Mouse (Mus musculus) kidney, adult 18-20 months (tissue): ENCODE measurements around the gene Hypk.

ENCODE experiments used
- DNase-seq: peaks from one replicate; pipeline ENCODE4 v3.0.0; 2021

The Hypk gene

GRCm38 (mm10) chr2:121507173-121507950, 54.3 kb downstream of the Hypk start:
- no peak for DNase-seq

GRCm38 (mm10) chr2:121507951-121508330, 54.9 kb downstream of the Hypk start:
- no peak for DNase-seq
